Mouse (Mus musculus): ENCODE data around the gene Bcap29.
"Not testable (repeated sequence)": the region's sequence is repeated elsewhere in the genome, so short reads cannot be mapped to it uniquely, and the experiment has no call there.

Gene Bcap29

GRCm38 (mm10) chr12:31578691-31579476, 55.6 kb downstream of the Bcap29 start:
- DNase-seq (ENCODE audit: low read depth) = no peak

- DNase-seq (ENCODE audit: low read depth) = no peak
Observed at GRCm38 (mm10) chr12:31574506-31574905, 60.0 kb downstream of the Bcap29 start.

GRCm38 (mm10) chr12:31569784-31570183, 64.7 kb downstream of the Bcap29 start:
- DNase-seq (ENCODE audit: low read depth) = no peak

DNA sequence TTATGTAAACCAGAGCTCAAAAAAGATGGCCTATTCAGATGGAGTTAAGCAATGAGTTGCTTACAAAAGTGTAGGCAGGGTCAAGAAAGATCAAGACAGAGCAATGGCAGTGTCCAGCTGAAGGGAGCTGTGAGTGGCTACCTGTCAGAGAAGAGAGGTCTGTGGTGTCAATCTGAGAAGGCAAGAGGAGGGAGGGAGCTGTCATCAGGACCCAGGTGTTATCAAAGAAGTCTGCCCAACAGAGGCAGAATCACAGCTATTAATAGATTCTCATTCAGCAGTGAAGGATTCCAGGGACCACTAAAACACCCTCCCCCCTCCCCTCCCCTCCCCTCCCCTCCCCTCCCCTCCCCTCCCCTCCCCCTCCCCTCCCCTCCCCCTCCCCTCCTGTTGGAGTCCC, 65.8 kb downstream of the Bcap29 start:
- DNase-seq (ENCODE audit: low read depth) = no peak

GRCm38 (mm10) chr12:31567535-31567934, 66.9 kb downstream of the Bcap29 start:
- DNase-seq (ENCODE audit: low read depth) = not testable (repeated sequence)

- DNase-seq (ENCODE audit: low read depth) = no peak
Observed at GRCm38 (mm10) chr12:31560712-31561111, 73.7 kb downstream of the Bcap29 start.

- no peak for DNase-seq (ENCODE audit: low read depth)
Observed at GRCm38 (mm10) chr12:31560002-31560401, 74.5 kb downstream of the Bcap29 start.

DNA sequence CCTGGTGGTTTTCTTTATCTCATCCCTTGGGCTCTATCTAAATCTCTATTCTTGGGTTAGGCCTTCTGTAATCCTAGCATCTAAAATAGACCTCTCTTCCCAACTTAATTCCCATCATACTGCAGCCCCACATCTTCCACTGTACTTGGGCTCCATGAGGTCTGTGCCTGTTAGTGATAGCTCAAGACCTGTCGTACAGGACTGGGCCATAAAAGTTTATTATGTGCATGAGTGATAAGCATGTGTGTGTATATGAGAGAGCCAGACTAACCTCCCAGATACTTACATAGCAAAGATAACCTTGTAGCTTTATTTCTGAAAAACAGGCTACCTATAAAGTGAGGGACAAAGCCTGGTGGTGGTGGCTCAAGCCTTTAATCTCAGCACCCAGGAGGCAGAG, 80.1 kb downstream of the Bcap29 start:
- no peak for DNase-seq (ENCODE audit: low read depth)

GRCm38 (mm10) chr12:31551252-31551651, 83.2 kb downstream of the Bcap29 start:
- DNase-seq (ENCODE audit: low read depth) = no peak

- no peak for DNase-seq (ENCODE audit: low read depth)
Observed at GRCm38 (mm10) chr12:31546061-31546460, 88.4 kb downstream of the Bcap29 start.

GRCm38 (mm10) chr12:31545219-31545618, 89.2 kb downstream of the Bcap29 start:
- no peak for DNase-seq (ENCODE audit: low read depth)

DNA sequence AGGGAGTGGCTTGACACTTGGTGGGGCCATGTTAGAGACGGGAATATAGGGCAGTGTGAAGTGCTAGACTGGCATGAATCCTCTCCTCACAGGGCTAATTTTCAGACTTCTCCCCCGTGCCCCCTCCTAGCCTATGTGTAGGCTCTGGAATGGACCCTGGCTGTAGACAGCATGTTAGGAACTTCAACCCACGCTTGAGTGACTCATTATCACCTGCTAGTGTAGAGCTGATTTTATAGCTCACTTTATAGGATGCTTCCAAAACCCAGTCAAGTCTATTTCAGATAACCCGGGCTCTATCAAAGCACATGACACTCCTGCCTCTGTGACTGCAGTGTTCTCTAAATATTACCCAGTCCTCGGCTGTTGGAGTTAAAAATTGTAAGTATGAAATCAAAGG, 92.9 kb downstream of the Bcap29 start:
- no peak for DNase-seq (ENCODE audit: low read depth)
